Mouse (Mus musculus) E14TG2a.4 (cell line): ENCODE measurements around the gene Vstm2l.

ENCODE experiments used
- CTCF ChIP-seq: conservative IDR thresholded peaks from 2 replicates; pipeline ENCODE4 v1.5.1; 2014; ENCODE audit warnings: low read length
- POU5F1 ChIP-seq: IDR thresholded peaks from 2 replicates; pipeline ENCODE4 v1.6.1; 2014; ENCODE audit warnings: low read length, borderline replicate concordance

GRCm38 (mm10) chr2:157875111-157875510, 39.3 kb upstream of the Vstm2l start:
- TF ChIP-seq CTCF (no peak), POU5F1 (no peak)
